Mouse (Mus musculus) lung, embryonic 14.5 days (tissue): ENCODE data around the gene Hs2st1. TPM values are rescaled to one million over a fixed set of nuclear protein-coding genes. Genes with fewer than 3 reads are reported as not detected.

Experiments used
- ATAC-seq: fragments of 200-750 bp; cut with Nextera tagmentation; 2 replicates; pipeline ENCODE4 v1.8.0; 2017; ENCODE audit warnings: mild to moderate bottlenecking, moderate TSS enrichment, moderate library complexity; ENCODE audit not compliant: insufficient read depth
- DNase-seq: peaks from one replicate; pipeline ENCODE4 v3.0.0-alpha.2; 2015
- H3K27ac ChIP-seq: fragments of 300-500 bp; sonication (generic); 2 replicates; pipeline ENCODE4 v1.5.1; 2014; ENCODE audit warnings: low read depth, mild to moderate bottlenecking, moderate library complexity
- H3K27me3 ChIP-seq: fragments of 300-500 bp; sonication (generic); 2 replicates; pipeline ENCODE4 v1.6.1; 2014; ENCODE audit warnings: low read length, control low read depth; ENCODE audit not compliant: insufficient read depth
- H3K36me3 ChIP-seq: fragments of 300-500 bp; sonication (generic); 2 replicates; pipeline ENCODE4 v1.6.1; 2014; ENCODE audit warnings: control low read depth; ENCODE audit not compliant: insufficient read depth
- H3K4me1 ChIP-seq: fragments of 300-500 bp; sonication (generic); 2 replicates; pipeline ENCODE4 v1.6.1; 2014; ENCODE audit warnings: antibody characterized with exemption, control low read depth; ENCODE audit not compliant: insufficient read depth
- H3K4me2 ChIP-seq: fragments of 300-500 bp; sonication (generic); 2 replicates; pipeline ENCODE4 v1.6.1; 2014; ENCODE audit warnings: mild to moderate bottlenecking
- H3K4me3 ChIP-seq: fragments of 300-500 bp; sonication (generic); 2 replicates; pipeline ENCODE4 v1.5.1; 2014; ENCODE audit warnings: low read depth, low read length
- H3K9ac ChIP-seq: fragments of 300-500 bp; sonication (generic); 2 replicates; pipeline ENCODE4 v1.6.1; 2014
- H3K9me3 ChIP-seq: fragments of 300-500 bp; sonication (generic); 2 replicates; pipeline ENCODE4 v1.6.1; 2016; ENCODE audit warnings: low read depth, low read length, control low read depth
- CTCF ChIP-seq: IDR thresholded peaks from 2 replicates; pipeline ENCODE4 v1.5.1; 2016; ENCODE audit warnings: antibody characterized with exemption, low read depth
- WGBS: fragments of 180-500 bp; shearing (Covaris S2); extraction: QIAGEN DNeasy Blood & Tissue Kit; methylation state at CpG from one replicate; pipeline ENCODE4 v1.1.7; 2014; 5-methylcytosine and 5-hydroxymethylcytosine counted together
- polyA plus RNA-seq: library from polyadenylated mRNA; unstranded; fragments of >200 nt; fragmentation: Nextera tagmentation; extraction: Ambion mirVana; gene quantifications from 2 replicates; pipeline ENCODE4 v1.2.1, GENCODE M21; 2014

The Hs2st1 gene
- polyA plus RNA-seq, 1 experiment from 2014 or later, result 11.9 TPM

DNA sequence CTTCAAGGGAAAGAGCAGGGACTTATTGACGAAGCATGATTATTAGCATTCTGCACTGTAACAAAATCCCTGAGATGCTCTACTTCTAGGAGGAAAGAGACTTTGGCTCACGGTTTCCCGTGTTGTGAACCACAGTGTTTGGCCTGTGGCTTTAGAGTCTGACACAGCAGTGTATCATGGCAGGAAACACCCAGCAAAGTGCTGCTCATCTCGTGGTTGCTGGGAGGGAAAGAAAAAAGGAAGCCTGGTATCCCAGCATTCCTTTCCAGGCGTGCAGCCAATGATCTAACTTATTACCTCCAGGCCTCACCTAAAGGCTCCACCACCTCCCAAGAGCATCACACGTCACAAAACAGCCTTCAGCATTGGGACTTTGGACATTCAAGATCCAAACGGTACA, 32.8 kb upstream of the Hs2st1 start:
- Histone ChIP-seq H3K27me3 (no peaks in the 10 kb centered on the region), H3K4me1 (no peaks in the 10 kb centered on the region), H3K4me3 (no peak overlapping the region), H3K9me3 (no peaks in the 10 kb centered on the region), H3K9ac (no peak overlapping the region), H3K36me3 (peaks cover 25% of the 10 kb centered on the region), H3K4me2 (no peak overlapping the region), H3K27ac (no peak overlapping the region)
- ATAC-seq, result no peak
- TF ChIP-seq CTCF, result no peak
- 66% methylated on average over 7 of the region's 7 CpGs for WGBS
- DNase-seq, result no peak

GRCm38 (mm10) chr3:144602413-144602812, 32.4 kb upstream of the Hs2st1 start:
- Histone ChIP-seq H3K4me3 (no peak overlapping the region), H3K36me3 (peaks cover 28% of the 10 kb centered on the region), H3K4me2 (no peak overlapping the region), H3K27ac (no peak overlapping the region), H3K9me3 (no peaks in the 10 kb centered on the region), H3K27me3 (no peaks in the 10 kb centered on the region), H3K4me1 (no peaks in the 10 kb centered on the region), H3K9ac (no peak overlapping the region)
- 49% methylated on average over 4 of the region's 4 CpGs for WGBS
- no peak for TF ChIP-seq CTCF
- DNase-seq (no peak), ATAC-seq (no peak)

DNA sequence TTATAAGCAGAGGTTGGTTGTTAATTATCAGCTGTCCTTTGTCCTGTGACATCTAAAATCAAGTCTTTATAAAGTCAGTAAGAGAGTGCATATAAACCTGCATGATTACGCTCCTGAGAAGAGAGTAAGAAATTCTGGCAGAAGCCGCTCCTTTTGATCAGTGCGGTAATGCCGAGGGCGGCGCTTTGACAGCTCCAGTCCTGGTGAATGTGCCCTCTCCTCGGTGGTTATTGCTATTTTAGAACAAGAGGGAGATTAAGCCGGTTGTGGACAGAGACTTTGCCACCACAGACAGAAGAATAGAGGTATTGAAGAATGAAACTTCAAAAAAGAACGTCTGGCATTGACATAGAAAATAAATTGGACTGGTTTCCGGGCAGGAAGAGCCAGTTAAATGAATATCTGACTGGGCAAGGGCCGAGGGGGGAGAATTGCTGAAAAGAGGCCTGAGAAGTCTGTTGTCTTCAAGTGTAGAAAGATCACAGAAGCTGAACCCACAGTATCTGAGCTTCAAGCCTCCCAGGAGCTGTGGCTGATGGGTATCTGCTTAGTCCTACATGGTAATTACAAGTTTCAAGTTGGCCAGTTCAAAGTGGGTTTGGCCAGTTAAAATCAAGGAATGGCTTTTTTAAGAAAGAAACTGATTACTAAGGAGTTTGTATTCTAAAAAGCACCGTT, 27.9 kb upstream of the Hs2st1 start:
- WGBS, result 82% methylated on average over 12 of the region's 12 CpGs
- Histone ChIP-seq H3K36me3 (peaks cover 54% of the 10 kb centered on the region), H3K4me1 (no peaks in the 10 kb centered on the region), H3K27me3 (no peaks in the 10 kb centered on the region), H3K9ac (no peak overlapping the region), H3K27ac (no peak overlapping the region), H3K9me3 (no peaks in the 10 kb centered on the region), H3K4me2 (no peak overlapping the region), H3K4me3 (no peak overlapping the region)
- DNase-seq (no peak), ATAC-seq (no peak)
- no peak for TF ChIP-seq CTCF

DNA sequence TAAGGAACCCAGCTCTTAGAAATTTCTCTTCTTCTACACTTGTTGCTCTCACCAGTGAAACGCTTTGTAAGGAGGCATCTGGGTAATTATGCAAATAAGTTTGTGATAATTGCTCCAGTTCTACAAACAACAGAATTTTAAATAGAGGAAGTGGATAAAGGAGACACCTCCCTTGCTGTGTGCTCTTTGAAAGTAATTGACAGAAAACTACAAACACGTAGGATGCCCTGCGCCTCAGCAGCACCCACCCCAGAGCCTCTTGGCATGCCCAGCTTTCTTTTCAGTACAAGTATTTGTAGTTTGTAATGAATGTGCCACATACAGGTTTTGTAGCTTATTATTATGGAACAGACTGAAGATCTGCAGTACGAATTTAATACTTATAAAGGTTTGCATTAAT, 27.1 kb upstream of the Hs2st1 start:
- ATAC-seq (no peak), DNase-seq (no peak)
- H3K27ac ChIP-seq, result no peak overlapping the region
- no peak overlapping the region for H3K9ac ChIP-seq
- H3K27me3 ChIP-seq, result no peaks in the 10 kb centered on the region
- WGBS, result 92% methylated on average over 4 of the region's 4 CpGs
- no peak for TF ChIP-seq CTCF
- H3K4me3 ChIP-seq, result no peak overlapping the region
- H3K9me3 ChIP-seq, result no peaks in the 10 kb centered on the region
- H3K4me2 ChIP-seq, result no peak overlapping the region
- no peaks in the 10 kb centered on the region for H3K4me1 ChIP-seq
- peaks cover 56% of the 10 kb centered on the region for H3K36me3 ChIP-seq

DNA sequence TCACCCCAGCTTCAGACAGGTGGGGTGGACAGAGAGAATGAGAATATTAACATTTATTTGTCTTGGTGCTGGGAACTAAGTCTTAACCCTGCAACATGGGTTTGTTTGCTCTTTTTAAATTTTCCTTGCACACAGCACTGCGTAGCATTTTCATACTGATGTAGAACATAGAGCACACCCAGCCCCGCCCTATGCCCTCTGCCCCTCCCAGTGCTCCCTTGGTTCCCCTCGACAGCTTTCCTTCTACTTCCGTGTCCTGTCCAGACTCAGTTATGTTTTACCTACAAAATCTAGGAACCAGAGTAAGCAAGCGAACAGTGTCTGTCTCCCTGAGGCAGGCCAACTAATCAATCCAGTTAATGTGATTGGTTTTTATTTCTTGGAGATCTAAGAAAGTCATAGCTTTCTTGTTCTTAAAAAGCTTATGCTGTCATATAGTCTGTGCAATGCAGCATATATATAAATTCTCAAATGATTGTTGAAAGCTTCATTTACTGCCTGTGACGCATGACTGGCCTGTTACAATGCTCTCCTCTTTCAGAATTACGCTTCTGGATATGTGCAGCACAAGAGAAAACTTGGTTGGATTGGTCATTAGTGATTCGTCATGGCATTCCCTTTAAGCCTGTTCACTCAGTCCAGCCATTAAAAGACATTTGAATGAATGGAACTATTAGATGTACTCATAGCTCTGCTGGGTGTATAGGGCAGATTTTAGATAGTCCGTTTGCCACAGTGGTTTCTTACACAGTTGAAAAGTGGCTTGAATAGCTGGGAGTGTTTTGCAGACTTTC, 23.2 kb upstream of the Hs2st1 start:
- Histone ChIP-seq H3K27me3 (no peaks in the 10 kb centered on the region), H3K4me2 (no peak overlapping the region), H3K27ac (no peak overlapping the region), H3K4me1 (no peaks in the 10 kb centered on the region), H3K9ac (no peak overlapping the region), H3K4me3 (no peak overlapping the region), H3K36me3 (peaks cover 66% of the 10 kb centered on the region), H3K9me3 (no peaks in the 10 kb centered on the region)
- no peak for ATAC-seq
- DNase-seq, result no peak
- no peak for TF ChIP-seq CTCF
- WGBS, result 84% methylated on average over 9 of the region's 9 CpGs

- no peak overlapping the region for H3K9ac ChIP-seq
- H3K4me3 ChIP-seq, result no peak overlapping the region
- no peaks in the 10 kb centered on the region for H3K4me1 ChIP-seq
- DNase-seq (no peak), ATAC-seq (no peak)
- 85% methylated on average over 8 of the region's 8 CpGs for WGBS
- no peaks in the 10 kb centered on the region for H3K9me3 ChIP-seq
- no peaks in the 10 kb centered on the region for H3K27me3 ChIP-seq
- H3K4me2 ChIP-seq, result no peak overlapping the region
- peaks cover 51% of the 10 kb centered on the region for H3K36me3 ChIP-seq
- no peak overlapping the region; the same call in 1 of the 2 replicates for H3K27ac ChIP-seq
- TF ChIP-seq CTCF, result no peak
These were observed 19.4 kb upstream of the Hs2st1 start for GRCm38 (mm10) chr3:144589189-144589890.

DNA sequence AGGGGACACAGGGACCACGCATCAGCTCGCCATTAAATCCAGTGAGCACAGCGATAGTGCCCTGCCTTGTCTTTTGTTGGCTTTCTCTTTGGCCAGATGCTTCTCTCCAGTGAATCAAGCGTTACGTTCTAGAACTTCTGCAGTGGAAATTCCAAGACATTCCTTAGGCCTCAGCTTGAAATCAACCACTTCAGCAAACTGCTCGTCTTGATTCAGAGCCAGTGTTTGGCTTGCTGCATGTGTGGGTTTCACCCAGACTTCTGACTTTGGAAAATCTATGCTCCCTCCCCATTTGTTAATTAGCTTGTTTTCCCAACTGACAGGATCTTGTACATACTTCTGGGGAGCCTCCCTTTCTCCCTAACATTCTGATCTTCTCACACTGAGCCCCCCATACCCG, 16.8 kb upstream of the Hs2st1 start:
- ATAC-seq, result no peak
- 79% methylated on average over 7 of the region's 7 CpGs for WGBS
- peak; percentile 34 for DNase-seq
- Histone ChIP-seq H3K27ac (0 out of 2 replicates have a peak overlapping the region, but pooled peaks have one; percentile 30), H3K9me3 (no peaks in the 10 kb centered on the region), H3K4me2 (no peak overlapping the region), H3K9ac (no peak overlapping the region), H3K4me3 (no peak overlapping the region), H3K36me3 (peaks cover 51% of the 10 kb centered on the region), H3K27me3 (no peaks in the 10 kb centered on the region), H3K4me1 (no peaks in the 10 kb centered on the region)
- no peak for TF ChIP-seq CTCF
